Mouse (Mus musculus) CH12.LX (cell line): ENCODE measurements around the gene Gm20695. TPM values are rescaled to one million over a fixed set of nuclear protein-coding genes. Genes with fewer than 3 reads are reported as not detected.

ENCODE experiments used
- DNase-seq: peaks from one replicate; pipeline ENCODE4 v3.0.0-alpha.2; 2013; ENCODE audit errors: extremely low read depth
- H3K27ac ChIP-seq: 2 replicates; pipeline ENCODE4 v1.5.1; 2012; ENCODE audit warnings: low read depth, mild to moderate bottlenecking, control low read depth, moderate library complexity; ENCODE audit not compliant: insufficient read depth
- H3K27me3 ChIP-seq: replicated peaks from 2 replicates; pipeline ENCODE3; 2012; ENCODE audit warnings: inconsistent platforms
- H3K36me3 ChIP-seq, 2 experiments: replicated peaks in 1 of 2; 2 replicates each; pipeline versions ENCODE3 to v1.6.1; 2012; ENCODE audit warnings: inconsistent platforms in 1 of 2, low read length in 1 of 2, mild to moderate bottlenecking in 1 of 2, mixed read lengths in 1 of 2, moderate library complexity in 1 of 2; ENCODE audit not compliant: control insufficient read depth in 1 of 2, insufficient read depth in 1 of 2
- H3K4me1 ChIP-seq, 2 experiments: 2 replicates each; pipeline ENCODE4 v1.6.1; 2012; ENCODE audit warnings: inconsistent platforms in 1 of 2, moderate library complexity in 1 of 2; ENCODE audit not compliant: insufficient read depth in 2 of 2, control insufficient read depth in 1 of 2
- H3K4me2 ChIP-seq: 2 replicates; pipeline ENCODE4 v1.6.1; 2012; ENCODE audit warnings: low read depth, mild to moderate bottlenecking, control low read depth; ENCODE audit not compliant: poor library complexity, insufficient read depth, severe bottlenecking
- H3K4me3 ChIP-seq, 3 experiments: fragments of 150-350 bp in 1 of 3; sonication (generic) in 1 of 3; replicated peaks in 1 of 3; 2 replicates each; pipeline versions ENCODE3 to v1.5.1; 2011 to 2012; ENCODE audit warnings: low read depth in 2 of 3, low read length in 2 of 3, mild to moderate bottlenecking in 2 of 3, moderate library complexity in 2 of 3, control low read depth in 1 of 3, improper control_type of control experiment in 1 of 3, inconsistent platforms in 1 of 3, mixed read lengths in 1 of 3; ENCODE audit not compliant: poor library complexity in 1 of 3
- H3K79me2 ChIP-seq: replicated peaks from 2 replicates; pipeline ENCODE4 v1.6.1; 2012; ENCODE audit warnings: mild to moderate bottlenecking, moderate library complexity; ENCODE audit not compliant: control insufficient read depth, poor library complexity, insufficient read depth, severe bottlenecking; ENCODE audit errors: extremely low read depth
- H3K9ac ChIP-seq: 2 replicates; pipeline ENCODE4 v1.6.1; 2012; ENCODE audit warnings: low read depth, mild to moderate bottlenecking, control low read depth, moderate library complexity; ENCODE audit not compliant: insufficient read depth
- H3K9me3 ChIP-seq: replicated peaks from 2 replicates; pipeline ENCODE3; 2012; ENCODE audit warnings: low read length, inconsistent platforms, mixed read lengths
- ELF1 ChIP-seq: IDR thresholded peaks from 2 replicates; pipeline ENCODE4 v1.6.1; 2014; ENCODE audit warnings: low read depth, mild to moderate bottlenecking, inconsistent platforms, low read length, improper control_type of control experiment
- HCFC1 ChIP-seq: IDR thresholded peaks from 2 replicates; pipeline ENCODE4 v1.6.1; 2012; ENCODE audit warnings: low read depth, mild to moderate bottlenecking, inconsistent platforms, low read length, improper control_type of control experiment
- MAFK ChIP-seq: IDR thresholded peaks from 2 replicates; pipeline ENCODE4 v1.6.1; 2011; ENCODE audit warnings: low read length, improper control_type of control experiment; ENCODE audit not compliant: insufficient replicate concordance
- NELFE ChIP-seq: IDR thresholded peaks from 2 replicates; pipeline ENCODE4 v1.6.1; 2011; ENCODE audit warnings: low read depth, low read length, improper control_type of control experiment
- NRF1 ChIP-seq: IDR thresholded peaks from 2 replicates; pipeline ENCODE4 v1.6.1; 2014; ENCODE audit warnings: low read depth, mild to moderate bottlenecking, inconsistent platforms, low read length, improper control_type of control experiment, moderate library complexity
- POLR2A ChIP-seq: IDR thresholded peaks from 2 replicates; pipeline ENCODE4 v1.6.1; 2011; ENCODE audit warnings: low read depth, mild to moderate bottlenecking, improper control_type of control experiment, low read length
- RAD21 ChIP-seq: IDR thresholded peaks from 2 replicates; pipeline ENCODE4 v1.6.1; 2011; ENCODE audit warnings: low read depth, mild to moderate bottlenecking, low read length, improper control_type of control experiment, moderate library complexity
- RCOR1 ChIP-seq: conservative IDR thresholded peaks from 2 replicates; pipeline ENCODE4 v1.6.1; 2012; ENCODE audit warnings: low read depth, mild to moderate bottlenecking, inconsistent platforms, low read length, improper control_type of control experiment
- SMC3 ChIP-seq: IDR thresholded peaks from 2 replicates; pipeline ENCODE4 v1.6.1; 2011; ENCODE audit warnings: low read depth, low read length, improper control_type of control experiment
- TBP ChIP-seq: conservative IDR thresholded peaks from 2 replicates; pipeline ENCODE4 v1.6.1; 2011; ENCODE audit warnings: low read depth, low read length, improper control_type of control experiment
- UBTF ChIP-seq: IDR thresholded peaks from 2 replicates; pipeline ENCODE4 v1.6.1; 2012; ENCODE audit warnings: low read depth, mild to moderate bottlenecking, inconsistent platforms, low read length, improper control_type of control experiment, moderate library complexity
- ZKSCAN1 ChIP-seq: IDR thresholded peaks from 2 replicates; pipeline ENCODE4 v1.6.1; 2012; ENCODE audit warnings: low read depth, inconsistent platforms, low read length, improper control_type of control experiment, borderline replicate concordance
- dilution Hi-C: fragments of 300-500 bp; cut with MboI; formaldehyde crosslinking; loops from 2 replicates; pipeline ENCODE4 v1.14.3; 2020; ENCODE audit warnings: low sequenced_read_pairs; ENCODE audit not compliant: extremely low pct_unique_long_range_greater_than_20kb, extremely low pct_ligation_motif_present
- in situ Hi-C: fragments of 300-500 bp; cut with MboI; formaldehyde crosslinking; loops from 3 replicates; pipeline ENCODE4 v1.14.3; 2019; ENCODE audit warnings: low sequenced_read_pairs, low pct_ligation_motif_present, low pct_unique_long_range_greater_than_20kb, mixed read lengths
- polyA plus RNA-seq: library from polyadenylated mRNA; unstranded; fragments of >175 nt; gene quantifications from 2 replicates; pipeline ENCODE4 v1.2.1, GENCODE M21; 2012; ENCODE audit warnings: low read depth; ENCODE audit not compliant: insufficient read length
- total RNA-seq, 2 experiments: library from RNA; depleted of rRNA; stranded (reverse); fragments of 300-350 nt in 1 of 2; fragments of >200 nt in 1 of 2; gene quantifications; 2 replicates each; pipeline ENCODE4 v1.2.3; 2012 to 2014

Gene Gm20695
- total and polyA plus RNA-seq, 3 experiments, result 0.89 to 1.2 TPM; not detected in 1

GRCm38 (mm10) chr16:3885065-3885670 lies 720 bp downstream of the Gm20695 start:
- no peaks in the 10 kb centered on the region for H3K27me3 ChIP-seq
- peaks cover 36% of the 10 kb centered on the region for H3K79me2 ChIP-seq
- H3K9ac ChIP-seq, result peak overlapping the region; percentile 84
- peaks cover 5 to 41% of the 10 kb centered on the region in 2 experiments for H3K4me1 ChIP-seq
- peaks cover 0 to 37% of the 10 kb centered on the region in 2 experiments for H3K36me3 ChIP-seq
- peak; percentile 16 for DNase-seq
- in situ Hi-C loops, result no loop called here
- no peak overlapping the region for H3K27ac ChIP-seq
- no peaks in the 10 kb centered on the region for H3K9me3 ChIP-seq
- TF ChIP-seq NELFE, result 0 out of 2 replicates have a peak, but pooled peaks have one; percentile 12
- TF ChIP-seq SMC3, result no peak
- no peak for TF ChIP-seq HCFC1
- peak overlapping the region; percentile 81 to 91 (median 87) for H3K4me3 ChIP-seq
- dilution Hi-C loops, result no loop called here
- H3K4me2 ChIP-seq, result peak overlapping the region; percentile 77

- dilution Hi-C loops, result no loop called here
Measured at GRCm38 (mm10) chr16:3891621-3892295, 7.3 kb downstream of the Gm20695 start.

GRCm38 (mm10) chr16:3893739-3894138 lies 9.3 kb downstream of the Gm20695 start:
- Histone ChIP-seq H3K4me1 (peaks cover 9 to 28% of the 10 kb centered on the region in 2 experiments), H3K27ac (no peak overlapping the region), H3K9ac (no peak overlapping the region), H3K9me3 (no peaks in the 10 kb centered on the region), H3K27me3 (no peaks in the 10 kb centered on the region), H3K4me2 (no peak overlapping the region), H3K4me3 (no peak overlapping the region), H3K79me2 (peaks cover 25% of the 10 kb centered on the region), H3K36me3 (peaks cover 27 to 67% of the 10 kb centered on the region in 2 experiments)
- dilution Hi-C loops, result no loop called here
- in situ Hi-C loops, result no loop called here
- no peak for TF ChIP-seq ZKSCAN1
- TF ChIP-seq TBP, result no peak
- no peak for TF ChIP-seq NRF1
- no peak for TF ChIP-seq UBTF
- no peak for TF ChIP-seq RAD21
- TF ChIP-seq POLR2A, result no peak
- DNase-seq, result no peak

More at GRCm38 (mm10) chr16:3891621-3892295, 7.3 kb downstream of the Gm20695 start:
- Histone ChIP-seq H3K27ac (no peak overlapping the region), H3K79me2 (peaks cover 39% of the 10 kb centered on the region), H3K4me2 (no peak overlapping the region), H3K4me3 (no peak overlapping the region), H3K36me3 (peaks cover 14 to 59% of the 10 kb centered on the region in 2 experiments), H3K9me3 (no peaks in the 10 kb centered on the region), H3K9ac (no peak overlapping the region), H3K4me1 (peaks cover 9 to 40% of the 10 kb centered on the region in 2 experiments), H3K27me3 (no peaks in the 10 kb centered on the region)
- in situ Hi-C loops, result no loop called here
- DNase-seq, result no peak
- no peak for TF ChIP-seq RCOR1
- no peak for TF ChIP-seq ELF1
- TF ChIP-seq MAFK, result peak; percentile 98
- TF ChIP-seq TBP, result no peak
